In genomic region chr14:12057856-12058255, GRCm38 (mm10) we compare ENCODE assay signal across 16 mouse cellular contexts.
DNase-seq lines count a peak whose midpoint lies in the region; ATAC-seq lines count a peak whose summit lies in the region.
"Had no signal": no experiment of that assay in that cellular context is flagged by ENCODE, and none has a peak within 500 bp of the region (broad histone marks: within the 10 kb centered on the region; RNA-seq: fewer than 3 reads in every experiment).

No protein-coding gene starts in this region.

- H3K4me3 ChIP-seq in forebrain, embryonic 16.5 days (replicated peaks; ENCODE audit: low read length): no peak overlapping the region
- H3K4me3 ChIP-seq: erythroblast, embryonic 14.5 days; liver, embryonic 13.5 days; midbrain, embryonic 13.5 days; neural tube, embryonic 15.5 days had no signal

- no peaks in the 10 kb centered on the region for H3K9me3 ChIP-seq in forebrain, embryonic 16.5 days (ENCODE audit: control insufficient read depth, low read length)
- H3K9me3 ChIP-seq: liver, embryonic 13.5 days; midbrain, embryonic 13.5 days; neural tube, embryonic 15.5 days had no signal

- no peak overlapping the region for H3K9ac ChIP-seq in forebrain, embryonic 16.5 days (replicated peaks; ENCODE audit: low read depth, low read length)
- H3K9ac ChIP-seq: liver, embryonic 13.5 days; midbrain, embryonic 13.5 days; neural tube, embryonic 15.5 days had no signal

- H3K4me1 ChIP-seq in forebrain, embryonic 16.5 days (replicated peaks; ENCODE audit: control insufficient read depth, insufficient read depth, low read length): no peaks in the 10 kb centered on the region
- H3K4me1 ChIP-seq: liver, embryonic 13.5 days; midbrain, embryonic 13.5 days had no signal

- H3K36me3 ChIP-seq in forebrain, embryonic 16.5 days (ENCODE audit: control insufficient read depth, insufficient read depth): no peaks in the 10 kb centered on the region
- H3K36me3 ChIP-seq: liver, embryonic 13.5 days; midbrain, embryonic 13.5 days; neural tube, embryonic 15.5 days had no signal

- intact Hi-C loops in gastrocnemius, postnatal 14 days (cut with DNase I; ENCODE audit: low total_unique reads): no loop called here

- 73% methylated on average over 2 of the region's 2 CpGs for WGBS in forebrain, embryonic 16.5 days

- no peak overlapping the region for H3K27ac ChIP-seq in forebrain, embryonic 16.5 days (ENCODE audit: low read length)
- H3K27ac ChIP-seq: liver, embryonic 13.5 days; midbrain, embryonic 13.5 days; neural tube, embryonic 15.5 days had no signal

- DNase-seq in gastrocnemius, postnatal 14 days: peak; percentile 6
- DNase-seq in gastrocnemius, postnatal 10 days: no peak
- peak; percentile 6 for DNase-seq in lung, postnatal 10 days
- DNase-seq in lung, postnatal 4 days: no peak
- DNase-seq in heart, adult 8-10 months (ENCODE audit: low spot score): peak; percentile 36
- DNase-seq in kidney, postnatal 14 days: peak; percentile 31
- DNase-seq in right cerebral cortex, postnatal 36 days (ENCODE audit: low spot score in 2 of 2): no peak
- DNase-seq: adrenal gland, postnatal 10 days; cerebellum, postnatal 10 days; layer of hippocampus, adult 9-11 months; liver, embryonic 13.5 days had no signal

- H3K27me3 ChIP-seq in forebrain, embryonic 16.5 days (replicated peaks; ENCODE audit: control insufficient read depth, insufficient read depth, low read length): no peaks in the 10 kb centered on the region
- H3K27me3 ChIP-seq: CH12.LX; liver, embryonic 13.5 days; midbrain, embryonic 13.5 days; neural tube, embryonic 15.5 days had no signal

- no peak overlapping the region for H3K4me2 ChIP-seq in forebrain, embryonic 16.5 days (ENCODE audit: low read length)
- H3K4me2 ChIP-seq: liver, embryonic 13.5 days; midbrain, embryonic 13.5 days; neural tube, embryonic 15.5 days had no signal

- ATAC-seq in forebrain, embryonic 16.5 days: no peak
- ATAC-seq: midbrain, embryonic 13.5 days had no signal

Comparison
In these comparisons a context has a peak if more than half of its experiments do, and no peak if none do; other contexts are left out.
1. DNase-seq: peak in gastrocnemius, postnatal 14 days (single experiment), lung, postnatal 10 days (single experiment), heart, adult 8-10 months (single experiment) and kidney, postnatal 14 days (single experiment); none in gastrocnemius, postnatal 10 days (single experiment), lung, postnatal 4 days (0 of 2) and right cerebral cortex, postnatal 36 days (0 of 2).